In the genomic region with DNA sequence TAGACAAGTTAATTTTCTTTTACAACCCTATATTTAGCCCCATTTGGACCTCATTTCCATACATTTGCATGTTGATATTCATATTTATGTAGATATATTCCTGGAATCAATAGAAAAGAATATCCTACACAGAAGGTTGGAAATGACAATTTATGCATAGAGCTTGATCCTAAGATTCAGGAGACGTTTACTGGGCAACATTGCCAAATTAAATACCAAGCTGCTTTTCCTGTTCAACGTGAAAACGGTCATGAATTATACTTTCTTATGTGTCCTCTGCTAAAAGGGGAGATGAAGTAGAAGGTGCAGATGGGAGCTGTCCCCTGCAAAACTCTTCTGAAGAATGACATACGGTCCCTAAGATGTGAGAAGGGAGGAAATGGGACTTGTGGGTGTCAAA, we compare ENCODE assay signal across 19 mouse cellular contexts.
DNase-seq lines count a peak whose midpoint lies in the region; ATAC-seq and TF ChIP-seq lines count a peak whose summit lies in the region.
"Had no signal": no experiment of that assay in that cellular context is flagged by ENCODE, and none has a peak within 500 bp of the region (broad histone marks: within the 10 kb centered on the region; RNA-seq: fewer than 3 reads in every experiment).

No protein-coding gene starts in this region.

- no peak overlapping the region for H3K4me2 ChIP-seq in forebrain, embryonic 14.5 days (ENCODE audit: low read length)
- H3K4me2 ChIP-seq in forebrain, embryonic 12.5 days = no peak overlapping the region
- H3K4me2 ChIP-seq in forebrain, postnatal 0 days (ENCODE audit: low read depth) = no peak overlapping the region
- H3K4me2 ChIP-seq in hindbrain, postnatal 0 days (ENCODE audit: low read depth, low read length) = no peak overlapping the region
- H3K4me2 ChIP-seq: embryonic facial prominence, embryonic 13.5 days; hindbrain, embryonic 13.5 days; intestine, embryonic 15.5 days had no signal

- no peaks in the 10 kb centered on the region for H3K27me3 ChIP-seq in forebrain, embryonic 14.5 days (replicated peaks; ENCODE audit: control insufficient read depth, insufficient read depth, low read length)
- no peaks in the 10 kb centered on the region for H3K27me3 ChIP-seq in forebrain, embryonic 12.5 days
- no peaks in the 10 kb centered on the region for H3K27me3 ChIP-seq in forebrain, postnatal 0 days (ENCODE audit: insufficient read depth, low read length)
- H3K27me3 ChIP-seq in hindbrain, postnatal 0 days (ENCODE audit: insufficient read depth, low read length) = no peaks in the 10 kb centered on the region
- H3K27me3 ChIP-seq: embryonic facial prominence, embryonic 13.5 days; hindbrain, embryonic 13.5 days; intestine, embryonic 15.5 days had no signal

- TF ChIP-seq CTCF in forebrain, postnatal 0 days (IDR thresholded peaks at IDR 0.05; ENCODE audit: low read depth) = no peak
- no peak for TF ChIP-seq CTCF in hindbrain, postnatal 0 days (IDR thresholded peaks at IDR 0.05; ENCODE audit: low read depth)

- no peak overlapping the region for H3K4me3 ChIP-seq in forebrain, embryonic 14.5 days (ENCODE audit: low read depth, low read length)
- H3K4me3 ChIP-seq in forebrain, embryonic 12.5 days (replicated peaks) = no peak overlapping the region
- no peak overlapping the region for H3K4me3 ChIP-seq in forebrain, postnatal 0 days (ENCODE audit: low read depth, low read length)
- H3K4me3 ChIP-seq in hindbrain, postnatal 0 days (ENCODE audit: low read length) = no peak overlapping the region
- H3K4me3 ChIP-seq: embryonic facial prominence, embryonic 13.5 days; heart, embryonic 10.5 days; hindbrain, embryonic 13.5 days; intestine, embryonic 15.5 days had no signal

- whole genome bisulfite sequencing in forebrain, embryonic 14.5 days = 76% methylated on average over 4 of the region's 4 CpGs
- 88% methylated on average over 4 of the region's 4 CpGs for WGBS in forebrain, embryonic 12.5 days
- 48% methylated on average over 4 of the region's 4 CpGs for WGBS in forebrain, postnatal 0 days
- WGBS in hindbrain, postnatal 0 days = 83% methylated on average over 4 of the region's 4 CpGs

- H3K36me3 ChIP-seq in forebrain, embryonic 14.5 days (ENCODE audit: control insufficient read depth, insufficient read depth, low read length) = no peaks in the 10 kb centered on the region
- no peaks in the 10 kb centered on the region for H3K36me3 ChIP-seq in forebrain, embryonic 12.5 days (replicated peaks)
- H3K36me3 ChIP-seq in forebrain, postnatal 0 days (ENCODE audit: insufficient read depth) = no peaks in the 10 kb centered on the region
- H3K36me3 ChIP-seq in hindbrain, postnatal 0 days (ENCODE audit: insufficient read depth, low read length) = no peaks in the 10 kb centered on the region
- H3K36me3 ChIP-seq: embryonic facial prominence, embryonic 13.5 days; heart, embryonic 10.5 days; hindbrain, embryonic 13.5 days; intestine, embryonic 15.5 days had no signal

- H3K9ac ChIP-seq in forebrain, embryonic 14.5 days (ENCODE audit: low read length) = no peak overlapping the region
- H3K9ac ChIP-seq in forebrain, embryonic 12.5 days = no peak overlapping the region
- H3K9ac ChIP-seq in forebrain, postnatal 0 days = no peak overlapping the region
- no peak overlapping the region for H3K9ac ChIP-seq in hindbrain, postnatal 0 days (replicated peaks; ENCODE audit: low read length)
- H3K9ac ChIP-seq: embryonic facial prominence, embryonic 13.5 days; hindbrain, embryonic 13.5 days; intestine, embryonic 15.5 days had no signal

- ATAC-seq in forebrain, embryonic 14.5 days = peak; percentile 42; the same call in 1 of the 2 replicates
- ATAC-seq in forebrain, embryonic 12.5 days (ENCODE audit: low FRiP score) = no peak
- ATAC-seq in forebrain, postnatal 0 days = peak; percentile 92
- ATAC-seq in hindbrain, postnatal 0 days = no peak
- ATAC-seq: intestine, embryonic 15.5 days had no signal

- H3K9me3 ChIP-seq in forebrain, embryonic 14.5 days (replicated peaks; ENCODE audit: control insufficient read depth, low read length) = no peaks in the 10 kb centered on the region
- H3K9me3 ChIP-seq in forebrain, embryonic 12.5 days = no peaks in the 10 kb centered on the region
- no peaks in the 10 kb centered on the region for H3K9me3 ChIP-seq in forebrain, postnatal 0 days (ENCODE audit: low read length)
- no peaks in the 10 kb centered on the region for H3K9me3 ChIP-seq in hindbrain, postnatal 0 days (ENCODE audit: low read length)
- H3K9me3 ChIP-seq: embryonic facial prominence, embryonic 13.5 days; heart, embryonic 10.5 days; hindbrain, embryonic 13.5 days; intestine, embryonic 15.5 days had no signal

- no peaks in the 10 kb centered on the region for H3K4me1 ChIP-seq in forebrain, embryonic 14.5 days (ENCODE audit: control insufficient read depth, insufficient read depth, low read length)
- no peaks in the 10 kb centered on the region for H3K4me1 ChIP-seq in forebrain, embryonic 12.5 days
- H3K4me1 ChIP-seq in forebrain, postnatal 0 days (ENCODE audit: insufficient read depth) = 0 out of 2 replicates have a peak, but pooled peaks cover 4% of the 10 kb centered on the region
- no peaks in the 10 kb centered on the region for H3K4me1 ChIP-seq in hindbrain, postnatal 0 days (ENCODE audit: insufficient read depth, low read length)
- H3K4me1 ChIP-seq: embryonic facial prominence, embryonic 13.5 days; heart, embryonic 10.5 days; hindbrain, embryonic 13.5 days; intestine, embryonic 15.5 days had no signal

- DNase-seq in forebrain, embryonic 14.5 days (ENCODE audit: low spot score) = peak; percentile 46
- peak; percentile 6 to 7 for DNase-seq in left cerebral cortex, postnatal 36 days (ENCODE audit: low spot score in 2 of 2)
- no peak for DNase-seq in left cerebral cortex, postnatal 4 days
- DNase-seq in forebrain, postnatal 0 days = peak; percentile 57
- no peak for DNase-seq in hindbrain, postnatal 0 days (ENCODE audit: low spot score)
- DNase-seq in adrenal gland, postnatal 4 days (ENCODE audit: low spot score in 2 of 2) = no peak
- DNase-seq: adrenal gland, postnatal 10 days; cerebellum, adult 11 months; cerebellum, adult 8-10 months; cerebellum, postnatal 14 days; gastrocnemius, postnatal 36 days; heart, adult 18-20 months; heart, postnatal 10 days; kidney, adult 18-20 months had no signal

- intact Hi-C loops in left cerebral cortex, postnatal 36 days (cut with DNase I) = no loop called here
- intact Hi-C loops in left cerebral cortex, postnatal 4 days (cut with DNase I) = no loop called here

- H3K27ac ChIP-seq in forebrain, embryonic 14.5 days (ENCODE audit: low read depth, low read length) = no peak overlapping the region
- no peak overlapping the region for H3K27ac ChIP-seq in forebrain, embryonic 12.5 days
- no peak overlapping the region for H3K27ac ChIP-seq in forebrain, postnatal 0 days (ENCODE audit: low read depth, low read length)
- no peak overlapping the region for H3K27ac ChIP-seq in hindbrain, postnatal 0 days
- H3K27ac ChIP-seq: embryonic facial prominence, embryonic 13.5 days; heart, embryonic 10.5 days; hindbrain, embryonic 13.5 days; intestine, embryonic 15.5 days had no signal

Comparison
In these comparisons a context has a peak if more than half of its experiments do, and no peak if none do; other contexts are left out.
1. ATAC-seq: peak in forebrain, embryonic 14.5 days (single experiment) and forebrain, postnatal 0 days (single experiment); none in forebrain, embryonic 12.5 days (single experiment) and hindbrain, postnatal 0 days (single experiment).
2. DNase-seq: peak in forebrain, embryonic 14.5 days (single experiment), left cerebral cortex, postnatal 36 days (2 of 2) and forebrain, postnatal 0 days (single experiment); none in left cerebral cortex, postnatal 4 days (single experiment), hindbrain, postnatal 0 days (single experiment) and adrenal gland, postnatal 4 days (0 of 2).